Mouse (Mus musculus) limb, embryonic 11.5 days (tissue): ENCODE data around the gene Lmx1a. TPM values are rescaled to one million over a fixed set of nuclear protein-coding genes. Genes with fewer than 3 reads are reported as not detected.

Experiments used
- ATAC-seq: fragments of 200-750 bp; cut with Nextera tagmentation; 2 replicates; pipeline ENCODE4 v1.8.0; 2017; ENCODE audit warnings: low read depth; ENCODE audit not compliant: insufficient number of reproducible peaks, low FRiP score, low TSS enrichment
- DNase-seq: peaks from one replicate; pipeline ENCODE4 v3.0.0-alpha.2; 2015; ENCODE audit warnings: low spot score
- H3K27ac ChIP-seq: fragments of 300-500 bp; sonication (generic); replicated peaks from 2 replicates; pipeline ENCODE4 v1.5.1; 2014; ENCODE audit warnings: low read depth, mild to moderate bottlenecking, low read length
- H3K27me3 ChIP-seq: fragments of 300-500 bp; sonication (generic); 2 replicates; pipeline ENCODE4 v1.6.1; 2014; ENCODE audit warnings: mild to moderate bottlenecking, low read length, mixed read lengths; ENCODE audit not compliant: control insufficient read depth, insufficient read depth
- H3K36me3 ChIP-seq: fragments of 300-500 bp; sonication (generic); 2 replicates; pipeline ENCODE4 v1.6.1; 2014; ENCODE audit warnings: mild to moderate bottlenecking, low read length, moderate library complexity, mixed read lengths; ENCODE audit not compliant: control insufficient read depth, insufficient read depth
- H3K4me1 ChIP-seq: fragments of 300-500 bp; sonication (generic); 2 replicates; pipeline ENCODE4 v1.6.1; 2014; ENCODE audit warnings: low read length, mixed read lengths; ENCODE audit not compliant: control insufficient read depth, insufficient read depth
- H3K4me2 ChIP-seq: fragments of 300-500 bp; sonication (generic); 2 replicates; pipeline ENCODE4 v1.6.1; 2014; ENCODE audit warnings: low read depth, mild to moderate bottlenecking, moderate library complexity; ENCODE audit not compliant: severe bottlenecking
- H3K4me3 ChIP-seq: fragments of 300-500 bp; sonication (generic); 2 replicates; pipeline ENCODE4 v1.5.1; 2014; ENCODE audit warnings: low read depth, low read length
- H3K9ac ChIP-seq: fragments of 300-500 bp; sonication (generic); 2 replicates; pipeline ENCODE4 v1.6.1; 2014; ENCODE audit warnings: mild to moderate bottlenecking, low read length
- H3K9me3 ChIP-seq: fragments of 300-500 bp; sonication (generic); 2 replicates; pipeline ENCODE4 v1.6.1; 2016; ENCODE audit warnings: low read length; ENCODE audit not compliant: control insufficient read depth
- WGBS: fragments of 180-500 bp; shearing (Covaris S2); extraction: QIAGEN DNeasy Blood & Tissue Kit; methylation state at CpG from one replicate; pipeline ENCODE4 v1.1.7; 2014; 5-methylcytosine and 5-hydroxymethylcytosine counted together
- polyA plus RNA-seq: library from polyadenylated mRNA; unstranded; fragments of >200 nt; fragmentation: Nextera tagmentation; extraction: Ambion mirVana; gene quantifications from 2 replicates; pipeline ENCODE4 v1.2.1, GENCODE M21; 2014

Gene Lmx1a
- polyA plus RNA-seq, 1 experiment from 2014 or later = 0.97 TPM

- Histone ChIP-seq H3K27me3 (no peaks in the 10 kb centered on the region), H3K4me1 (no peaks in the 10 kb centered on the region), H3K9ac (no peak overlapping the region), H3K36me3 (no peaks in the 10 kb centered on the region), H3K27ac (no peak overlapping the region), H3K4me3 (no peak overlapping the region), H3K9me3 (no peaks in the 10 kb centered on the region), H3K4me2 (no peak overlapping the region)
- DNase-seq (no peak), ATAC-seq (no peak)
- 75% methylated on average over 2 of the region's 2 CpGs for WGBS
Observed at GRCm38 (mm10) chr1:167784067-167784466, 95.0 kb downstream of the Lmx1a start.

GRCm38 (mm10) chr1:167788684-167789413, 99.8 kb downstream of the Lmx1a start:
- Histone ChIP-seq H3K4me2 (no peak overlapping the region), H3K27ac (no peak overlapping the region), H3K9me3 (no peaks in the 10 kb centered on the region), H3K4me1 (0 out of 2 replicates have a peak, but pooled peaks cover 2% of the 10 kb centered on the region), H3K36me3 (no peaks in the 10 kb centered on the region), H3K9ac (no peak overlapping the region), H3K4me3 (no peak overlapping the region), H3K27me3 (no peaks in the 10 kb centered on the region)
- ATAC-seq (peak; percentile 63; the same call in 1 of the 2 replicates), DNase-seq (peak; percentile 77)
- WGBS = 29% methylated on average over 12 of the region's 12 CpGs

- Histone ChIP-seq H3K4me3 (no peak overlapping the region), H3K36me3 (no peaks in the 10 kb centered on the region), H3K27ac (no peak overlapping the region), H3K9ac (no peak overlapping the region), H3K4me1 (0 out of 2 replicates have a peak, but pooled peaks cover 2% of the 10 kb centered on the region), H3K27me3 (no peaks in the 10 kb centered on the region), H3K9me3 (no peaks in the 10 kb centered on the region), H3K4me2 (no peak overlapping the region)
- ATAC-seq (no peak; the same call in 1 of the 2 replicates), DNase-seq (no peak)
- WGBS = 60% methylated on average over 8 of the region's 8 CpGs
Observed at GRCm38 (mm10) chr1:167789448-167789847, 100.4 kb downstream of the Lmx1a start.

GRCm38 (mm10) chr1:167790688-167791087, 101.7 kb downstream of the Lmx1a start:
- Histone ChIP-seq H3K9ac (no peak overlapping the region), H3K9me3 (no peaks in the 10 kb centered on the region), H3K4me1 (0 out of 2 replicates have a peak, but pooled peaks cover 2% of the 10 kb centered on the region), H3K4me3 (no peak overlapping the region), H3K27ac (no peak overlapping the region), H3K36me3 (no peaks in the 10 kb centered on the region), H3K27me3 (no peaks in the 10 kb centered on the region), H3K4me2 (no peak overlapping the region)
- WGBS = 85% methylated on average over 3 of the region's 3 CpGs
- no peak for DNase-seq
- no peak for ATAC-seq

- 0 out of 2 replicates have a peak, but pooled peaks cover 2% of the 10 kb centered on the region for H3K4me1 ChIP-seq
- no peak overlapping the region for H3K27ac ChIP-seq
- H3K36me3 ChIP-seq = no peaks in the 10 kb centered on the region
- ATAC-seq (no peak), DNase-seq (no peak)
- 84% methylated on average over 11 of the region's 11 CpGs for WGBS
- H3K27me3 ChIP-seq = no peaks in the 10 kb centered on the region
- no peak overlapping the region for H3K9ac ChIP-seq
- H3K4me2 ChIP-seq = no peak overlapping the region
- no peaks in the 10 kb centered on the region for H3K9me3 ChIP-seq
- H3K4me3 ChIP-seq = no peak overlapping the region
Observed at GRCm38 (mm10) chr1:167791221-167791620, 102.2 kb downstream of the Lmx1a start.

- Histone ChIP-seq H3K4me3 (no peak overlapping the region), H3K27ac (no peak overlapping the region), H3K27me3 (0 out of 2 replicates have a peak, but pooled peaks cover 2% of the 10 kb centered on the region), H3K4me1 (0 out of 2 replicates have a peak, but pooled peaks cover 3% of the 10 kb centered on the region), H3K36me3 (no peaks in the 10 kb centered on the region), H3K9me3 (no peaks in the 10 kb centered on the region), H3K4me2 (no peak overlapping the region), H3K9ac (no peak overlapping the region)
- no peak for ATAC-seq
- 47% methylated on average over 4 of the region's 4 CpGs for WGBS
- no peak for DNase-seq
Observed at GRCm38 (mm10) chr1:167801923-167802322, 112.9 kb downstream of the Lmx1a start.

GRCm38 (mm10) chr1:167802510-167803271, 113.7 kb downstream of the Lmx1a start:
- under 1% methylated on average over 57 of the region's 59 CpGs for WGBS
- Histone ChIP-seq H3K9ac (peak overlapping the region; percentile 52; the same call in 1 of the 2 replicates), H3K4me3 (peak overlapping the region; percentile 36), H3K4me2 (peak overlapping the region; percentile 87), H3K4me1 (0 out of 2 replicates have a peak, but pooled peaks cover 3% of the 10 kb centered on the region), H3K9me3 (no peaks in the 10 kb centered on the region), H3K27me3 (0 out of 2 replicates have a peak, but pooled peaks cover 2% of the 10 kb centered on the region), H3K27ac (peak overlapping the region; percentile 48; the same call in 1 of the 2 replicates), H3K36me3 (no peaks in the 10 kb centered on the region)
- DNase-seq (peak; percentile 64), ATAC-seq (peak; percentile 59)

GRCm38 (mm10) chr1:167803351-167803981, 114.4 kb downstream of the Lmx1a start:
- no peak for DNase-seq
- Histone ChIP-seq H3K9ac (peak overlapping the region; percentile 52; the same call in 1 of the 2 replicates), H3K9me3 (no peaks in the 10 kb centered on the region), H3K4me3 (peak overlapping the region; percentile 36), H3K36me3 (no peaks in the 10 kb centered on the region), H3K27me3 (0 out of 2 replicates have a peak, but pooled peaks cover 2% of the 10 kb centered on the region), H3K4me1 (0 out of 2 replicates have a peak, but pooled peaks cover 3% of the 10 kb centered on the region), H3K4me2 (peak overlapping the region; percentile 87), H3K27ac (no peak overlapping the region)
- ATAC-seq = no peak
- 11% methylated on average over 10 of the region's 10 CpGs for WGBS
